Mouse (Mus musculus) cerebellum, adult 2 months (tissue): Measurements from ENCODE around the gene Prdm11. TPM values are rescaled to one million over a fixed set of nuclear protein-coding genes. Genes with fewer than 3 reads are reported as not detected.
A peak's percentile ranks its signal among the peaks of the same experiment; 100 is the strongest.

Source experiments
- DNase-seq, 2 experiments: peaks; one replicate each; pipeline ENCODE4 v3.0.0; 2021
- H3K27ac ChIP-seq: fragments of 200-500 bp; 2 replicates; pipeline ENCODE4 v1.5.1; 2012; ENCODE audit warnings: low read length, control low read depth, inconsistent platforms; ENCODE audit not compliant: insufficient read depth
- H3K27me3 ChIP-seq: fragments of 200-500 bp; 2 replicates; pipeline ENCODE4 v1.6.1; 2012; ENCODE audit warnings: inconsistent platforms, mild to moderate bottlenecking, low read length, moderate library complexity; ENCODE audit not compliant: control insufficient read depth, insufficient read depth
- H3K4me1 ChIP-seq: fragments of 200-500 bp; 2 replicates; pipeline ENCODE4 v1.6.1; 2011; ENCODE audit warnings: low read length; ENCODE audit not compliant: control insufficient read depth, insufficient read depth
- H3K4me3 ChIP-seq: fragments of 200-500 bp; replicated peaks from 2 replicates; pipeline ENCODE3; 2011; ENCODE audit warnings: mild to moderate bottlenecking, low read depth, low read length, control low read depth; ENCODE audit not compliant: insufficient read depth
- CTCF ChIP-seq: fragments of 200-500 bp; IDR thresholded peaks from 2 replicates; pipeline ENCODE4 v1.5.1; 2011; ENCODE audit warnings: low read depth, mild to moderate bottlenecking, control low read depth, low read length, moderate library complexity, borderline replicate concordance; ENCODE audit not compliant: insufficient read depth
- POLR2A ChIP-seq: fragments of 200-500 bp; IDR thresholded peaks from 2 replicates; pipeline ENCODE4 v1.6.1; 2011; ENCODE audit warnings: low read length, control low read depth, borderline replicate concordance; ENCODE audit not compliant: insufficient read depth
- WGBS: fragments of 180-500 bp; shearing (Covaris S2); methylation state at CpG from one replicate; pipeline ENCODE4 v1.1.7; 2018; 5-methylcytosine and 5-hydroxymethylcytosine counted together
- polyA plus RNA-seq: library from polyadenylated mRNA; depleted of rRNA; stranded (reverse); fragments of >200 nt; gene quantifications from 2 replicates; pipeline ENCODE4 v1.2.3, GENCODE M21; 2012

Gene Prdm11
- polyA plus RNA-seq, 1 experiment: 10.3 TPM

- TF ChIP-seq POLR2A: no peak
- TF ChIP-seq CTCF: no peak
- WGBS: 10% methylated on average over 49 of the region's 50 CpGs
- peak; percentile 37 to 47 for DNase-seq
- H3K4me3 ChIP-seq: no peak overlapping the region
- H3K27me3 ChIP-seq: no peaks in the 10 kb centered on the region
- no peak overlapping the region for H3K27ac ChIP-seq
- peaks cover 16% of the 10 kb centered on the region for H3K4me1 ChIP-seq
Measured at GRCm38 (mm10) chr2:93014093-93014937, 31.7 kb downstream of the Prdm11 start.

GRCm38 (mm10) chr2:93013415-93014092 lies 32.4 kb downstream of the Prdm11 start:
- Histone ChIP-seq H3K27ac (no peak overlapping the region), H3K27me3 (no peaks in the 10 kb centered on the region), H3K4me3 (no peak overlapping the region), H3K4me1 (peaks cover 10% of the 10 kb centered on the region)
- DNase-seq: no peak
- TF ChIP-seq CTCF (no peak), POLR2A (no peak)
- WGBS: 81% methylated on average over 8 of the region's 8 CpGs

- TF ChIP-seq CTCF (no peak), POLR2A (no peak)
- H3K27ac ChIP-seq: no peak overlapping the region
- peaks cover 9% of the 10 kb centered on the region for H3K4me1 ChIP-seq
- H3K4me3 ChIP-seq: no peak overlapping the region
- whole genome bisulfite sequencing: 74% methylated on average over 3 of the region's 3 CpGs
- no peaks in the 10 kb centered on the region for H3K27me3 ChIP-seq
- DNase-seq: no peak
Measured at GRCm38 (mm10) chr2:93012976-93013375, 33.0 kb downstream of the Prdm11 start.

- H3K27ac ChIP-seq: no peak overlapping the region
- TF ChIP-seq POLR2A (no peak), CTCF (peak; percentile 21; the same call in 1 of the 2 replicates)
- H3K4me1 ChIP-seq: peaks cover 6% of the 10 kb centered on the region
- H3K4me3 ChIP-seq: no peak overlapping the region
- no peaks in the 10 kb centered on the region for H3K27me3 ChIP-seq
- no peak for DNase-seq
- WGBS: 81% methylated on average over 9 of the region's 9 CpGs
Measured at GRCm38 (mm10) chr2:93011933-93012332, 34.0 kb downstream of the Prdm11 start.

GRCm38 (mm10) chr2:93011465-93011864 lies 34.5 kb downstream of the Prdm11 start:
- 96% methylated on average over 5 of the region's 5 CpGs for WGBS
- Histone ChIP-seq H3K27me3 (no peaks in the 10 kb centered on the region), H3K27ac (no peak overlapping the region), H3K4me3 (no peak overlapping the region), H3K4me1 (peaks cover 4% of the 10 kb centered on the region)
- no peak for DNase-seq
- TF ChIP-seq CTCF (no peak), POLR2A (no peak)

- no peak overlapping the region for H3K4me3 ChIP-seq
- TF ChIP-seq POLR2A (no peak), CTCF (no peak)
- 100% methylated on average over 3 of the region's 3 CpGs for WGBS
Measured at GRCm38 (mm10) chr2:93007967-93008685, 37.8 kb downstream of the Prdm11 start.

GRCm38 (mm10) chr2:93005028-93005427 lies 40.9 kb downstream of the Prdm11 start:
- TF ChIP-seq CTCF (no peak), POLR2A (no peak)
- H3K27me3 ChIP-seq: no peaks in the 10 kb centered on the region
- H3K4me1 ChIP-seq: no peaks in the 10 kb centered on the region
- no peak overlapping the region for H3K27ac ChIP-seq
- 85% methylated on average over 4 of the region's 4 CpGs for WGBS
- no peak overlapping the region for H3K4me3 ChIP-seq
- no peak for DNase-seq

More at GRCm38 (mm10) chr2:93007967-93008685, 37.8 kb downstream of the Prdm11 start:
- Histone ChIP-seq H3K27me3 (no peaks in the 10 kb centered on the region), H3K4me1 (no peaks in the 10 kb centered on the region), H3K27ac (no peak overlapping the region)
- no peak for DNase-seq
